Mouse (Mus musculus) MEL (cell line): ENCODE results near the gene Prr15. TPM values are rescaled to one million over a fixed set of nuclear protein-coding genes. Genes with fewer than 3 reads are reported as not detected.

Experiments
- DNase-seq: peaks from one replicate; pipeline ENCODE4 v3.0.0; 2011; ENCODE audit warnings: low read depth, low spot score
- H3K27ac ChIP-seq: 2 replicates; pipeline ENCODE4 v1.5.1; 2012; ENCODE audit warnings: low read depth, mild to moderate bottlenecking, control low read depth, low read length, moderate library complexity; ENCODE audit not compliant: control insufficient read depth
- H3K27me3 ChIP-seq, 2 experiments: fragments of 150-350 bp in 1 of 2; sonication (generic) in 1 of 2; 2 replicates each; pipeline ENCODE4 v1.6.1; 2012; ENCODE audit warnings: low read length in 2 of 2, mild to moderate bottlenecking in 2 of 2, improper control_type of control experiment in 1 of 2, moderate library complexity in 1 of 2; ENCODE audit not compliant: insufficient read depth in 2 of 2, control insufficient read depth in 1 of 2
- H3K36me3 ChIP-seq, 2 experiments: 2 replicates each; pipeline ENCODE4 v1.6.1; 2012 to 2014; ENCODE audit warnings: low read length in 2 of 2, improper control_type of control experiment in 1 of 2, inconsistent platforms in 1 of 2, mild to moderate bottlenecking in 1 of 2; ENCODE audit not compliant: insufficient read depth in 2 of 2, control insufficient read depth in 1 of 2
- H3K4me1 ChIP-seq, 2 experiments: fragments of 150-350 bp in 1 of 2; sonication (generic) in 1 of 2; 2 replicates each; pipeline ENCODE4 v1.6.1; 2012; ENCODE audit warnings: low read length in 2 of 2, improper control_type of control experiment in 1 of 2, mild to moderate bottlenecking in 1 of 2; ENCODE audit not compliant: insufficient read depth in 2 of 2, control insufficient read depth in 1 of 2
- H3K4me3 ChIP-seq, 2 experiments: fragments of 150-350 bp in 1 of 2; sonication (generic) in 1 of 2; 2 replicates each; pipeline ENCODE4 v1.5.1; 2012; ENCODE audit warnings: low read depth in 2 of 2, low read length in 2 of 2, mild to moderate bottlenecking in 2 of 2, moderate library complexity in 2 of 2, control low read depth in 1 of 2, improper control_type of control experiment in 1 of 2; ENCODE audit not compliant: control insufficient read depth in 1 of 2, insufficient read depth in 1 of 2
- H3K79me2 ChIP-seq: 2 replicates; pipeline ENCODE4 v1.6.1; 2012; ENCODE audit warnings: mild to moderate bottlenecking, low read length, moderate library complexity; ENCODE audit not compliant: control insufficient read depth, poor library complexity, insufficient read depth
- H3K9ac ChIP-seq: 2 replicates; pipeline ENCODE4 v1.6.1; 2012; ENCODE audit warnings: low read depth, mild to moderate bottlenecking, control low read depth, low read length, moderate library complexity; ENCODE audit not compliant: control insufficient read depth, poor library complexity, severe bottlenecking
- H3K9me3 ChIP-seq: fragments of 150-350 bp; sonication (generic); replicated peaks from 2 replicates; pipeline ENCODE4 v1.6.1; 2012; ENCODE audit warnings: mild to moderate bottlenecking, low read length, improper control_type of control experiment, moderate library complexity; ENCODE audit not compliant: insufficient read depth
- CHD2 ChIP-seq: IDR thresholded peaks from 2 replicates; pipeline ENCODE4 v1.6.1; 2011; ENCODE audit warnings: low read length, improper control_type of control experiment
- CTCF ChIP-seq, 3 experiments: IDR thresholded peaks in 2 of 3; conservative IDR thresholded peaks in 1 of 3; 2 replicates each; pipeline ENCODE4 v1.5.1; 2011 to 2012; ENCODE audit warnings: low read length in 3 of 3, low read depth in 2 of 3, mild to moderate bottlenecking in 2 of 3, improper control_type of control experiment in 1 of 3, inconsistent platforms in 1 of 3, mixed read lengths in 1 of 3, moderate library complexity in 1 of 3; ENCODE audit not compliant: control insufficient read depth in 1 of 3, insufficient read depth in 1 of 3, poor library complexity in 1 of 3, severe bottlenecking in 1 of 3
- ELF1 ChIP-seq: IDR thresholded peaks from 2 replicates; pipeline ENCODE4 v1.6.1; 2014; ENCODE audit warnings: low read depth, mild to moderate bottlenecking, inconsistent platforms, low read length, improper control_type of control experiment, moderate library complexity
- GABPA ChIP-seq: IDR thresholded peaks from 2 replicates; pipeline ENCODE4 v1.6.1; 2012; ENCODE audit warnings: low read depth, mild to moderate bottlenecking, inconsistent platforms, low read length, improper control_type of control experiment, moderate library complexity
- JUND ChIP-seq: IDR thresholded peaks from 2 replicates; pipeline ENCODE4 v1.6.1; 2011; ENCODE audit warnings: low read depth, mild to moderate bottlenecking, improper control_type of control experiment, low read length
- KAT2A ChIP-seq: conservative IDR thresholded peaks from 2 replicates; pipeline ENCODE4 v1.6.1; 2012; ENCODE audit warnings: low read depth, low read length, improper control_type of control experiment, inconsistent platforms
- MAFK ChIP-seq: IDR thresholded peaks from 2 replicates; pipeline ENCODE4 v1.6.1; 2011; ENCODE audit warnings: low read depth, mild to moderate bottlenecking, low read length, improper control_type of control experiment, borderline replicate concordance
- MAX ChIP-seq: IDR thresholded peaks from 2 replicates; pipeline ENCODE4 v1.6.1; 2011; ENCODE audit warnings: low read length, improper control_type of control experiment
- MEF2A ChIP-seq: IDR thresholded peaks from 2 replicates; pipeline ENCODE4 v1.6.1; 2014; ENCODE audit warnings: low read depth, mild to moderate bottlenecking, inconsistent platforms, low read length, improper control_type of control experiment; ENCODE audit not compliant: poor library complexity, insufficient replicate concordance, severe bottlenecking; ENCODE audit errors: extremely low read depth
- MXI1 ChIP-seq: IDR thresholded peaks from 2 replicates; pipeline ENCODE4 v1.6.1; 2011; ENCODE audit warnings: mild to moderate bottlenecking, low read depth, low read length, improper control_type of control experiment
- MYB ChIP-seq: IDR thresholded peaks from 2 replicates; pipeline ENCODE4 v1.6.1; 2011; ENCODE audit warnings: mild to moderate bottlenecking, low read depth, low read length, improper control_type of control experiment
- POLR2A ChIP-seq, 2 experiments: IDR thresholded peaks; 2 replicates each; pipeline ENCODE4 v1.6.1; 2011 to 2012; ENCODE audit warnings: low read length in 2 of 2, mild to moderate bottlenecking in 2 of 2, control low read depth in 1 of 2, improper control_type of control experiment in 1 of 2, low read depth in 1 of 2, moderate library complexity in 1 of 2; ENCODE audit not compliant: control insufficient read depth in 1 of 2, insufficient read depth in 1 of 2, poor library complexity in 1 of 2
- RAD21 ChIP-seq: IDR thresholded peaks from 2 replicates; pipeline ENCODE4 v1.6.1; 2011; ENCODE audit warnings: mild to moderate bottlenecking, low read depth, low read length, improper control_type of control experiment
- TAL1 ChIP-seq: IDR thresholded peaks from 2 replicates; pipeline ENCODE4 v1.6.1; 2012; ENCODE audit warnings: mild to moderate bottlenecking, inconsistent platforms, low read length, moderate library complexity, mixed read lengths
- TCF12 ChIP-seq: IDR thresholded peaks from 2 replicates; pipeline ENCODE4 v1.6.1; 2014; ENCODE audit warnings: low read depth, mild to moderate bottlenecking, inconsistent platforms, low read length, improper control_type of control experiment, moderate library complexity
- USF1 ChIP-seq: IDR thresholded peaks from 2 replicates; pipeline ENCODE4 v1.6.1; 2014; ENCODE audit warnings: low read depth, mild to moderate bottlenecking, inconsistent platforms, low read length, improper control_type of control experiment, moderate library complexity
- USF2 ChIP-seq, 2 experiments: IDR thresholded peaks; 2 replicates each; pipeline ENCODE4 v1.6.1; 2011 to 2012; ENCODE audit warnings: improper control_type of control experiment in 2 of 2, low read length in 2 of 2, borderline replicate concordance in 1 of 2, inconsistent platforms in 1 of 2, low read depth in 1 of 2, mild to moderate bottlenecking in 1 of 2; ENCODE audit not compliant: insufficient read depth in 1 of 2
- ZMIZ1 ChIP-seq: IDR thresholded peaks from 2 replicates; pipeline ENCODE4 v1.6.1; 2012; ENCODE audit warnings: low read depth, mild to moderate bottlenecking, inconsistent platforms, low read length, improper control_type of control experiment, moderate library complexity
- ZNF384 ChIP-seq: IDR thresholded peaks from 2 replicates; pipeline ENCODE4 v1.6.1; 2012; ENCODE audit warnings: low read depth, mild to moderate bottlenecking, inconsistent platforms, low read length, improper control_type of control experiment
- polyA plus RNA-seq, 2 experiments: library from polyadenylated mRNA; stranded (reverse) in 1 of 2; unstranded in 1 of 2; fragments of >175 nt in 1 of 2; fragments of >200 nt in 1 of 2; gene quantifications; 2 replicates each; pipeline versions ENCODE4 v1.2.1 to v1.2.4; 2012; ENCODE audit warnings: low replicate concordance in 2 of 2, low read depth in 1 of 2; ENCODE audit not compliant: insufficient read length in 2 of 2, insufficient read depth in 1 of 2, missing spikeins in 1 of 2
- total RNA-seq: library from RNA; depleted of rRNA; stranded (reverse); fragments of 300-350 nt; gene quantifications from 2 replicates; pipeline ENCODE4 v1.2.3, GENCODE M21; 2012

Prr15 gene
- total and polyA plus RNA-seq, 3 experiments: not detected

- H3K9ac ChIP-seq: no peak overlapping the region
- H3K27ac ChIP-seq: no peak overlapping the region
- no peaks in the 10 kb centered on the region for H3K27me3 ChIP-seq
- no peaks in the 10 kb centered on the region for H3K9me3 ChIP-seq
- H3K4me1 ChIP-seq: no peaks in the 10 kb centered on the region
- TF ChIP-seq CTCF (IDR thresholded peaks at IDR 0.05 in 2 of 3, conservative IDR thresholded peaks at IDR 0.05 in 1 of 3; ENCODE audit: control insufficient read depth in 1 of 3, insufficient read depth in 1 of 3, low read depth in 2 of 3, low read length in 3 of 3, poor library complexity in 1 of 3, severe bottlenecking in 1 of 3): no peak
- no peak for TF ChIP-seq RAD21
- TF ChIP-seq USF1: no peak
- no peak for TF ChIP-seq MAFK
- TF ChIP-seq USF2 (IDR thresholded peaks at IDR 0.05; ENCODE audit: borderline replicate concordance in 1 of 2, insufficient read depth in 1 of 2, low read depth in 1 of 2, low read length in 2 of 2): no peak
- TF ChIP-seq ELF1: no peak
- TF ChIP-seq KAT2A: no peak
- TF ChIP-seq MYB: no peak
- TF ChIP-seq TCF12: no peak
- no peak for TF ChIP-seq ZMIZ1
- TF ChIP-seq MAX: no peak
- TF ChIP-seq CHD2: no peak
- no peak for TF ChIP-seq POLR2A (IDR thresholded peaks at IDR 0.05; ENCODE audit: control insufficient read depth in 1 of 2, insufficient read depth in 1 of 2, low read depth in 1 of 2, low read length in 2 of 2, poor library complexity in 1 of 2)
- TF ChIP-seq MXI1: no peak
- TF ChIP-seq GABPA: no peak
- TF ChIP-seq TAL1: no peak
- H3K79me2 ChIP-seq: no peaks in the 10 kb centered on the region
- no peak overlapping the region for H3K4me3 ChIP-seq
- DNase-seq: no peak
- no peaks in the 10 kb centered on the region for H3K36me3 ChIP-seq
Observed at GRCm38 (mm10) chr6:54330166-54330565, 4.5 kb downstream of the Prr15 start.

GRCm38 (mm10) chr6:54331765-54332164 is 6.1 kb downstream of the Prr15 start:
- Histone ChIP-seq H3K27ac (no peak overlapping the region), H3K9me3 (no peaks in the 10 kb centered on the region), H3K36me3 (no peaks in the 10 kb centered on the region), H3K27me3 (no peaks in the 10 kb centered on the region), H3K9ac (no peak overlapping the region), H3K4me3 (no peak overlapping the region), H3K4me1 (no peaks in the 10 kb centered on the region), H3K79me2 (no peaks in the 10 kb centered on the region)
- DNase-seq: no peak
- no peak for TF ChIP-seq ZNF384

- no peak overlapping the region for H3K27ac ChIP-seq
- TF ChIP-seq RAD21 (no peak), JUND (no peak), ELF1 (no peak), MXI1 (no peak), MEF2A (no peak)
- TF ChIP-seq, all 39 proteins: peak for 0
- Histone ChIP-seq H3K79me2 (no peaks in the 10 kb centered on the region), H3K4me3 (no peak overlapping the region), H3K9ac (no peak overlapping the region), H3K27me3 (no peaks in the 10 kb centered on the region), H3K36me3 (no peaks in the 10 kb centered on the region), H3K9me3 (no peaks in the 10 kb centered on the region), H3K4me1 (no peaks in the 10 kb centered on the region)
- no peak for DNase-seq
Observed at GRCm38 (mm10) chr6:54332203-54332602, 6.6 kb downstream of the Prr15 start.
